Mouse (Mus musculus): ENCODE measurements around the gene Cdkn2d.
"Not testable (repeated sequence)": the region's sequence is repeated elsewhere in the genome, so short reads cannot be mapped to it uniquely, and the experiment has no call there.

The Cdkn2d gene

DNA sequence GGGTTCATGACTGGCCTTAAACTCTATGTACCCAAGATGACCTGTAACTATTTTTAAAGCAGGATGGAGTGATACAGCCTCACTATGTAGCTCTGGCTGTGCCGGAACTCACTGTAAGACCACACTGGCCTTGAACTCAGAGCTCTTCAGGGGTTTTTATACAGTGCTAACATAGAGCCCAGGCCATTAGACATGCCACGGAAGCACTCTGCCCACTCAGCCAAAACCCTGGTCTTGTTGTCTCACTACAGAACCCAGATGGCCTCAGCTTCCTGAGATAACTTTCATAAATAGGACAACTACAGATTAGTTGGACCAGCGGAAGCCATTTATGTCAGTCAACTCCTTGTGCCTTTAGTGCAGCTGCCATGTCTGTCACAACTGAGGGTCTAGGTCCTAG, 16.9 kb downstream of the Cdkn2d start:
- no peak for DNase-seq

DNA sequence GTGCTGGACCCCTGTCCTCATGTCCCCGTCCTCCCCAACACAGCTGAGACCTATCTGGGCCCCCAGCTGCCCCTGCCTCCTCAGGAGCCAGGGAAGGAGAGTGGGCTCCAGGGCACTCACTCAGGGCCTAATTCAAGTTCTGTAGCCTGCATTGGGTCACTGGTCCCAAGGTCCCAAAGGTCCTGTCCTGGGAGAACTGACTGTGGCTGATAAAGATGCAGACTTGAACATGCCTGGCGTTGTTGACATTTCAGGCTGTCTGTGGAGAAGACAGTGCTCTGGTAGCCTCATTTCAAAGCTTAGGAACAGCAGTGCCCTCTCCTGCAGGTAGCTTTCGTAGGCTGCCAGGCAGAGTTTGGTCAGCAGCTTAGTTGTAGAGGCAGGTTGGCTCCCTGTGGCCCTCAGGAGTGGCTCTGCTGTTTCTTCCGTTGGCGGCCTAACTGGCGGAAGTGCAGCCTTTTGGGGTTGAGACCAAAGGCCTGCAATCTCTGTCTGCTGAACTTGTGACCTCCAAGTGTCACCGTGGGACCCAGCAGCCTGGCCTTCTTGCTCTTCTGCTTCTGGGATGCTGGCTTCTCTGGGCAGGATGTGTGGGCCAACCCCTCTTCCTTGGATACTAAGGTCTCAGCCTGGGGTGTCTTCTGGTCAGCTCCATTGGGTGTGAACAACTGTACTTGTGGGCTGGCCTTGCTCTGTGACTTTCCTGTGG, 17.5 kb downstream of the Cdkn2d start:
- peak; percentile 60 for DNase-seq

DNA sequence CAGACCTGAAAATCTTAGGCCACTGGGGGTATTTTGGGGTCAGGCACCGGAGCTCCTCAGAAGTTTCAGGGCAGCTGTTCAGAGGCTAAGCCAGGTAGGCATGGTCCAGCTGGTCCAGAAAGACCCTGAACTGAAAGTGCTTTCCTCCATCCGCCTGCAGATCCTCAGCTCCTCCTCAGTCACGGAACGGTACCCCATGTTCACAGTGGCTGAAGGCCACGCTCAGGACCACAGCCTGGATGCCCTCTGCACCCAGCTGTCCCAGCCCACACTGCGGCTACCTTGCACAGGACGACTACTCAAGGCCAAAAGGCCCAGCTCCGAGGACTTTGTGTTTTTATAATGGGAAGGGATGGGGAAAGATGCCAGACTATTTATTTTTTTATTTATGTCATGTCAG, 18.1 kb downstream of the Cdkn2d start:
- DNase-seq, result no peak

DNA sequence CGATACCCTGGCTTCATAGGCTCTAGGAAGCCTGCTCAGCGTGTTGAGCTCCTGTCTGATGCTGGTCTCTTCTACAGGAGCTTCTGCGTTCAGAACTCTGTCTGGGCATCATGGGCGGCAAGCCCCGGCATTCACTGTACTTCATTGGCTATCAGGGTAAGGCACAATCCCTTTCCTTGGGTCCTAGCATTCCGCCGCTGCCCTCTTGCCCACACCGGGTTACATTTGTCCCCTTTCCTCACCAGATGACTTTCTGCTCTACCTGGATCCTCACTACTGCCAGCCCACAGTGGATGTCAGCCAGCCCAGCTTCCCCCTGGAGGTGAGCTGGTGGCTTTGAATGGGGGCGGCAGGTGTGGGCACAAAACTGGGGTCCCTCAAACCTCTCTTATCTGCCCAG, 18.8 kb downstream of the Cdkn2d start:
- DNase-seq, result no peak

DNA sequence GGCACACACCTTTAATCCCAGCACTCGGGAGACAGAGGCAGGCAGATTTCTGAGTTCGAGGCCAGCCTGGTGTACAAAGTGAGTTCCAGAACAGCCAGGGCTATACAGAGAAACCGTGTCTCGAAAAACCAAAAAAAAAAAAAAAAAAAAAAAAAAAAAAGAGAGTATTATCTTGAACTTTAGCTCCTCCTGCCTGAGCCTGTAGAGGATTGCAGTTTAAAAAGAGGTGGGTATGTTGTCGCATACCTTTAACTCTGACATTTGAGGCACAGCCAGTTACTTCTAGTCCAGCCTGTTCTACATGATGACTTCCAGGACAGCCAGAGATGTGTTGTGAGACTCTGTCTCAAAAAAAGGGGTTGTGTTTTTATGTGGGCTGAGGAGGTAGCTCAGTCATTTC, 21.6 kb downstream of the Cdkn2d start:
- not testable (repeated sequence) for DNase-seq

DNA sequence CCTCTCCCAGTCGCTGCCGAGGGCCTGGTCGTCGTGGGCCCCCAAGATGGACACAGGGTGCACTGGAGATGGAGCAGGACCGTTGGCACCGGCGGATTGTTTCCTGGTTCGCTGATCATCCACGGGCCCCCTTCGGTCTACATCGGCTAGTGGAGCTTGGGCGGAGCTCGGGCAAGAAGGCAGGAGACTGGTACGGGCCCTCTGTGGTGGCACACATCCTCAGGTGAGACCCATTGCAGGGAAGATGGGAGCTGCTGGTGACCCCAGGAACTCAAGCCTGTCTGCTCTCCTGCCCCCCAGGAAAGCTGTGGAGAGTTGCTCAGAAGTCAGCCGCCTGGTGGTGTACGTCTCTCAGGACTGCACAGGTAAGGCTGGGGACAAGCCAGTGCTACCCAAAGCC, 22.9 kb downstream of the Cdkn2d start:
- DNase-seq, result no peak

DNA sequence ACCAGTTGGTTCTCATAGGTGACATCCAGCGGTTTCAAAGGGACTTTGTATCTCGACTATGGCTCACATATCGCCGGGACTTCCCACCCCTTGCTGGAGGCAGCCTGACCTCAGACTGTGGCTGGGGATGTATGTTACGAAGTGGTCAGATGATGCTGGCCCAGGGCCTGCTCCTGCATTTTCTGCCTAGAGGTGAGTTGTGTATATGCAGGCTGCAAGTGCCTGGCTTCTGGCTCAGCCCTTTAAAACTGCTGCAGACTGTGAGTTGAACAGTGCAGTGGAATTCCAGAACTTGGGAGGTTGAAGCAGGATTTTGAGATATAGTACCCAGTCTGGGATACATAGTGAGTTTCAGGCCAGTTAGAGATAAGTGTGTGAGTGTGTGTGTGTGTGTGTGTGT, 24.3 kb downstream of the Cdkn2d start:
- DNase-seq, result no peak

DNA sequence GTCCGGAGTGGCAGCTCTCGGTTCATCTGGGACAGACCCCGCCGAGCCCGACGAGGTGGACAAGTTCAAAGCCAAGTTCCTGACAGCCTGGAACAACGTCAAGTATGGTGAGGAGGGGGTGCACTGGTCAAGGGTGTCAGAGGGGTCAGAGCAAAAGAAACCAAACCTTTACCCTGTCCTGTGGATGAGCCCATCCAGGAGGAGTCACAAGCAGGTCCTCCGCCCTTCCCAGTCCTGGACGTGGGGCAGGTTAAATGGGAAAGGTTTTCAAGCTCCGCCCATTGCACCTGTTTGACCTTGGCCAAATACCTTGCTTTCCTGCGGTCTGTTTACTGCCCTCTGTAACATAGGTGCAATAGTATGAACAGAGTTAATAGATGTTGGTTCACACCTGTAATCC, 25.6 kb downstream of the Cdkn2d start:
- peak; percentile 42 for DNase-seq

DNA sequence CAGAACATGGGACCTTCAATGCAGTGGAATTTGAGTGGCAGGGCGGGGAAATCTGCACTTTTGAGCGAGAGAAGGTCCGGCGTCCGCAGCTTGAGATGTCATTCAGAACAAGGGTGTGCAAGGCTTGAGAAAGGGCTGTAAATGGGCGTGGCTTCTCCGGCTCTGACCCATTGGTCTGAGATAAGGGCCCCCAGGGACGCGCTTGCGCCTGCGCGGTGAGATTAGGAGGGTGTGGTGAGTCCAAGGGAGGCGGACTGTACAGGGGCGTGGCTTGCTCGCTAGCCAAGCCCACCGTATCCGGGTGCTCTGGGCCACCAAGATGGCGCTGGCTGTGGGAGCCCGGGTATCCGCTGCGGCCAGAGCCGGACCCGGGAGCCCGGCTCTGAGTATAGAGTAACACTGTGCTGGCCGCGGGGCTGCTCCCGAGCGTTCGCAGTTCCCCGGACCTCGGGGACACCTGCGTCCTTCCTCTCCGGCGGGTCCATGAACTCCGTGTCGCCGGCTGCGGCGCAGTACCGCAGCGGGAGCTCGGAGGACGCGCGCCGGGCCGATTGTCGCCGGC, 26.1 kb downstream of the Cdkn2d start, which contains the start of gene Atg4d:
TSS of gene Atg4d (plus strand) at position 294 of the 562 bp plus-strand sequence.
- peak; percentile 99 for DNase-seq

DNA sequence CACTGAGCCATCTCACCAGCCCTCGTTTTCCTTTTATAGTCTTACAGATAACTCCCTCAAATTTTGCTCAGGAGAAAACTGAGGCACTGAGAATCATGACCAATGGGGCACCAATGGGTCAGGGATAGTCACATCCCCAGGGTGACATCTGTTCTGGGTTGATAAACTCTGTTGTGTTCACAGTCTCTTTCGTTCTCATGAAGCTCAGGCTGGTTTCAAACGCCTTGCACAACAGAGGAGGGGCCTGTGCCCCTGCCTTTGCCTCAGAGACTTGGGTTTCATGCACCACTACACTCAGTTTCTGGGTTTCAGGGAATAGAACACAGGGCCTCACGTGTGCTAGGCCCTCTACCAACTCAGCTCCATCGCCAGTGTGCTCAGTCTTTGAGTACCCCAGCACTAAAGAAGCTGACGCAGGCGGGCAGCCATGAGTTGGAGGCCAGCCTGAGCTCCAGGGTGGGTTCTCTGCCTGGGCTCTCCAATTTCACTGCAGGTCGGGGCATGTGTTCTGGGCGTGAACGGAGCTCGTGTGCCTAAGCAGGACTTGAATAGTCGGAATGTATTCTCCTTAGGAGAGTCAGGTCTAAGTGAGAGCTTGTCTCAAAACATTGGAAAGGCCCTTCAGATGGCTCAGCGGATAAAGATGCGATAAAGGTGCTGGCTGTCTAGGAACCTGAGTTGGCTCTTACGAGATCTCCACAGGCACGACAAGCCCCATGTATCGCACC, 26.8 kb downstream of the Cdkn2d start:
- DNase-seq, result no peak

DNA sequence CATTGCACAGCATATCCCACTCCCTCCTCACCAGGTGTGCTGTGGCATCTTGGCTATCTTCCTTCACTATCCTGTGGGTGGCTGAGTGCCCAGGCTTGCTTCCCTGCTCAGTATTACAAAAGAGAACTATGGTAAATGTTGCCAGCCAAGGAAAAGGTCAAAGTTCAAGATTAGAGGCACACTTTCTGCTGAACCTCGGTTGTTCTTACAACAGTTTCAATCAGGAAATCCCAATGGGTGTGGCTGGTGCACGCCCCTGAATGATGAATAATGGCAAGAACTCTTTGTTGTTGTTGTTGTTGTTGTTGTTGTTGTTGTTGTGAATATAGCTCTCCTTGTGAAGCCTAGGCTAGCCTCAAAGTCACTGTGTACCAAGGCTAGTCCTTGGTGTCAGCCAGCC, 29.4 kb downstream of the Cdkn2d start:
- peak; percentile 40 for DNase-seq

DNA sequence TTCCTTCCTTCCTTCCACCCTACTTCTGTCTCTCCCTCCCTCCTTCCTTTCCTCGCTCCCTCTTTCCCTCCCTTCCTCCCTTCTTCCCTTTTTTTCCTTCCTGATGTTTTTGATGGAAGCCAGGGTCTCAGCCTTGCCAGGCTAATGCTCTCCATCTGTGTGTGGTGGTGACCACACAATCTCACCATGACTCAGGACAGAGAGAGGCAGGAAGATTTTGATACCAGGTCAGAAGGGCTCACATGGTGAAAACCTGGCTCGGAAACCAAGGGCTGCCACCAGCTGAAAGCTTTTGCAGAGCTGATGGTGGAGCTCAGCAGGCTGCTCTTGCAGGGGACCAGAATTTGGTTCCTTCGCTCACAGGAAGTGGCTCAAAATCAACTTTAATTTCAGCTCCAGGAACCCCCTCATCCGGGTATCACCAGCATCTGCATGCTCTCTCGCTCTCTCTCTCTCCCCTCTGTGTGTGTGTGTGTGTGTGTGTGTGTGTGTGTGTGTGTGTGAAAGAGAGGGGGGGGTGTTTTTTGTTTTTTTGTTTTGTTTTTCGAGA, 30.6 kb downstream of the Cdkn2d start:
- DNase-seq, result no peak

DNA sequence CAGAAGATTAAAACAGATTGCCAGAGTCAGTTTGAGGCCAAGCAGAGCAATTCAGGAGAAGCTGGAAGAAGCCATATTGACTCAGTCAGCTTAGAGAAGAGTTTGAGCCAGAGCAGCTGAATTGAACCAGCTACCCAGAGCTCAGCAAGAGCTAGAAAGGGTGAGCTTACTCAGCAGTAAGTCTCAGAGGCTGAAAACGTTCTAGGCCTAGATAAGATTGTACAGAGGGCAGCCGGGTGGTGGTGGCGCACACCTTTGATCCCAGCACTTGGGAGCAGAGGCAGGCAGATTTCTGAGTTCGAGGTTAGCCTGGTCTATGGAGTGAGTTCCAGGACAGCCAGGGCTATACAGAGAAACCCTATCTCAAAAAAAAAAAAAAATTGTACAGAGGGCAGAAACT, 34.9 kb downstream of the Cdkn2d start:
- not testable (repeated sequence) for DNase-seq

DNA sequence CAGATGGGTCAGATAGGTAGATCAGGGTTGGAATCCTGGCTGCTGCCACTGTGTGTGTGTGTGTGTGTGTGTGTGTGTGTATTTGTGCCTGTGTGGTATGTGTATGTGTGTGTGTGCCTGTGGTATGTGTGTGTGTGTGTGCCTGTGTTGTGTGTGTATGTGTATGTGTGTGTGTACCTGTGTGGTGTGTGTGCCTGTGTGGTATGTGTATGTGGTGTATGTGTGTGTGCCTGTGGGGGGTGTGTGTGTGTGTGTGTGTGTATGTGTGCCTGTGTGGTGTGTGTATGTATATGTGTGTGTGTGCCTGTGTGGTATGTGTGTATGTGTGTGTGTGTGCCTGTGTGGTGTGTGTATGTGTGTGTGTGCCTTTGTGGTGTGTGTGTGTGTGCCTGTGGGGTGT, 36.5 kb downstream of the Cdkn2d start:
- no peak for DNase-seq

DNA sequence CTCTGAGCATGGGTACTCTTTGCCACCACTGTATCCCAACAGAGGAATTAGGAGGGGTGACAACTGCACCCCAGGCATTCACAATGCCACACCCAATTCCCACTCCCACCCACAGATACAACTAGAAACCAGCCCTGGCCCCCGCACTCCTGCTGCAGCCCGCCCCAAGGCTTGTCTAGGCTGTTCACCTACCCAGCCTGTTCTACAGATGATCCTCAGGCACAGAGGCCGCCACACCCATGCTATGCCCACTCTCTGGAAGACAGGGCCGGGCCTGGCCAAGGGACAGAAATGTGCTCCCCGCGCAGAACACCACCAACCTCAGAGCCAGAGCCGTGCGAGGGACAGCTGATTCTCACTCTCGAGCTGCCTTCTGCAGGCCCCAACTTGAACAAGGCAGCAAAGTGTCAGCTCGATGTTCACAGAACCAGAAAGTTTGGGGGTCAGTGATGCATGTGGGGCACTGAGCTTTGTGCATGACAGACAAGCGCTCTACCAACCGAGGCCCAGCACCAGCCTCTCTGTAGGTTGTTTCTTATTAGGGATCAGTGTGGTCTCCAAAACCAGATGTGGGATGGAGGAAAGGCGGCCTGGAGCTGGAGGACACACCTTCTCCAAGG, 40.0 kb downstream of the Cdkn2d start:
- DNase-seq, result no peak

DNA sequence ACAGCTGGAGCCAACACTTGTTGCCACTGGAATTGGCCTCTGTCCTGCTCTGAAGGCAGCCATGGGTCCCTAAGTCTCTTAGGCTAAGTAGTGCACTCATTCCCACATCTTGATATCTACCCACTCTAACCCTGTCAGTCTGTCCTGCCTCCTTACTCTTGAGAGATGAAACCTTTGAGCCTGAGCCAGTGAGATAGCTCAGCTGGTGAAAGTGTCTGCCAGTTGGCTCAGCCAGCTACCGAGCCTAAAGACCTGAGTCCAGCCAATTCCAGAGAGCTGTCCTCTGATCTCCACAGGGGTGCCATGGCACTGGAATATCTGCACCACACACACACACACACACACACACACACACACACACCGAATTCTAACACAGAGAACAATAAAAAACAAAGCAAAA, 40.7 kb downstream of the Cdkn2d start:
- DNase-seq, result no peak

DNA sequence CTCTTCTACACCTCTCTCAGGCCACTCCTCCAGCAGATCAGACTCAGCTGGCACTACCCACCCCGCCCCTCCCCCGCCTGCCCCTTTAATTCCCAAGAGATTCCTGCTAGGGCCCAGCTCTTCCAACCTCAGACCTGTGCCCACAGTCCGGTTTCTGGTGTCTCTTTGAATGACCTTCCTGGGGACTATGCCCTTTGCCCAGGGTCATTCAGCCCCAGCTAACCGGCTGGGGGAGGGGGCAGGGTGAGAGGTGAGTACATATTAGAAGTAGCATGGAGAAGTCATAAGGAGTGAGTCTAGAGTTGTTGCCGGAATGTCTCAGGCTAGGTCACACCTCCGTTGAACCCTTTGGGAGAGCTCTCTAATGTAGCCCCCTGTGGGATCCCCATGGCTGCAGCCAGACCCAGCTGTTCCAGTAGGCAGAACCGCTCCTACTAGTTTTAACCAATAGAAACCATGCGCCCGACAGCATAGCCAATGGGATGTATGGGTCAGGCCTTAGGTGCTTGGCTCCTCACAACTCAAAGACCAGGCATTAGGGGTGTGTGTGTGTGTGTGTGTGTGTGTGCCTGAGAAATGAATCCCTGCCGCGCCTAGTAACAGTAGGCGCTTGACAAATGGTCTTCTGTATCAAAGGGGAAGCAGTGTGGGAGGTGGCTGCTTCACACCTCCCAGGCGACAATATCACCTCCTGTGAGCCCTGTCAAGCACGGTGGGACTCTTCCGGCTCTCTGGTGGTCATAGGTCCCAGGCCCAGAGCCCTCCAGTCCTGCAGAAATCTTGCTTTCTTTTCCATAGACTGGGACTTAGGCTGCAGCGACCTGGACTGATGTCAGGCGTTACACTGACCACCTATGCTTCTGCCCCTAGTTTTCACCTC, 41.3 kb downstream of the Cdkn2d start:
- no peak for DNase-seq

DNA sequence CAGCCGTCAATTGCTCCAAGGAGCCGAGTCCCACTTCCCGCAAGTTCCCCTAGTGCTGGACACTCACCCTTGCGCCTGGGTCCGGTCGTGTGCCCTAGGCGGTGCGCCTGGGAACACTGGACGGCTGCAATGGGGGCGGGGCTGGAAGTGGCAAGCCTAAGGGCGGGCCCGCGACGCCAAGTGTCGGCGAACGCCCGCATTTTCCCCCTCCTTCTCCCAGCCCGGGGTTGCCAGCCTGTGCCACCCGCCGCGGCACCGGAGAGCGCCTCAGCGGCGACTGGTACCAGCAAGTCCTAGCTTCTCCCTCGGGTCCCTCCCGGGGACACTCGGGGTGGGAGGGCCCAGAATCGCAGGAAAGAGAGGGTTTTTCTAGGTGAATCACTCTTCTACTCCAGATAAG, 42.9 kb downstream of the Cdkn2d start, which contains the start of gene S1pr5:
TSS of gene S1pr5 (minus strand) at position 118 of the 400 bp plus-strand sequence.
- peak; percentile 77 for DNase-seq

DNA sequence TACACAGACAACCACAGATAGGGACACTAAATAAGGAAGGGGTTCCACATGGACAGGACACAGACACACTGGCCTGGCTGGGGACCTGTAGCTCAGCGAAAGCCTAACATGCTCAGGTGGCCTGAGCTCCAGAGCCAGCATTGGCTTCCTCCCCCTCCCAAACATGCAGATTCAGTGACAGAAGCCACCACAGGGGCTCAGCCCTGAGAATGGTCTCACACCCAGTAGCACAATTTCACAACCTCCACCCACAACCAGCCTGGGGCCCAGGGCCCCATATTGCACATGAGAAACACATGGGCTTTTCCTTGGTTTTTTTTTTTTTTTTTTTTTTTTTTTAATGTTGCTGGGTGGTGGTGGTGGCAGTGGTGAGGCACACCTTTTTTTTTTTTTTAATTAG, 44.9 kb downstream of the Cdkn2d start:
- no peak for DNase-seq

DNA sequence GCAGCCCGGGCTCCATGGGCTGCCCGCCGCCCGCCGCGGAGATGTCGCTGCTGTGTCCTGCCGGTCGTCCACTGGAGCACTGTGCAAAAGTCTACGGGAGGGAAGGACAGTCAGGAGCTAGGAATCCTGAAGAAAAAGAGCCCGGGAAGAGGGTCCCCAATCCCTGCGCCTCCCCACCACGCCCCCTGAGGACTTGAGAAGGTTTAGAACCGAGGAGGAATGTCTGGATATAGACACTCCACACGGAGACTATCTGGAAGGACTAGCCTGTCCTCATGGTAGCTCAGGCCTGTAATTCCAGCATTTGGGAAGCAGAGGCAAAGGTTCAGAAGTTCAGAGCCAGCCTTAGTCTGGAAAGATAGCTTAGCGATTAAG, 46.1 kb downstream of the Cdkn2d start:
- no peak for DNase-seq

DNA sequence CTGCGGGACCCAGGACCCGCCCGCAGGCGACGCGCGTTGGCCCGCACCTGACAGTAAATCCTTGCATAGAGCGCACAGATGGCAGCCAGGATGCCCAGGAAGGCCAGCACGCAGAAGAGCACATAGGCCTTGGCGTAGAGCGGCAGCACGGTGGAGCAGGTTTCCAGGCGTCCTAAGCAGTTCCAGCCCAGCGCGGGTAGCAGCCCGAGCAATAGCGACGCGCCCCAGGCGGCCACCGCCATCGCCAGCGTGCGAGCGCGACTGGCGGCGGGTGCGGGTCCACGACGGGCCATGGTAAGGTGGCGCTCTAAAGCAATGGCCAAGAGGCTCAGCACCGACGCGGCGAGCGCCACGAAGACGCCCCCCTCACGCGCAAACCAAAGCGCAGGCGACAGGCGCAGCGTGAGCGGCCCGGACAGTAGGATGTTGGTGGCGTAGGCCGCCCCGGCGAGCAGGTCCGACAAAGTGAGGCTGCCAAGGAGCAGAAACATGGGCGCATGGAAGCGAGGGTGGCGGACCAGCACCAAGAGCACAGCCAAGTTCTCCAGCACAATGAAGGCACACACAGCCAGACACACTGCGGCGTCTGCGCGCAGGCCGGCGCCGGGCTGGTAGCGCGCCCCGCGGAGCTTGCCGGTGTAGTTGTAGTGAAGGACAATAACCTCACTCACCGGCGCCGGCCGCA, 46.6 kb downstream of the Cdkn2d start:
- no peak for DNase-seq
